Mouse (Mus musculus) embryonic facial prominence, embryonic 12.5 days (tissue): ENCODE measurements around the gene Bcl11b. TPM values are rescaled to one million over a fixed set of nuclear protein-coding genes. Genes with fewer than 3 reads are reported as not detected.

Source experiments
- ATAC-seq: fragments of 200-750 bp; cut with Nextera tagmentation; 2 replicates; pipeline ENCODE4 v1.8.0; 2017; ENCODE audit not compliant: insufficient number of reproducible peaks, insufficient read depth, low FRiP score, low TSS enrichment
- H3K27ac ChIP-seq: fragments of 300-500 bp; sonication (generic); 2 replicates; pipeline ENCODE4 v1.5.1; 2016; ENCODE audit warnings: mild to moderate bottlenecking
- H3K27me3 ChIP-seq: fragments of 300-500 bp; sonication (generic); 2 replicates; pipeline ENCODE4 v1.6.1; 2016; ENCODE audit warnings: mild to moderate bottlenecking, moderate library complexity
- H3K36me3 ChIP-seq: fragments of 300-500 bp; sonication (generic); 2 replicates; pipeline ENCODE4 v1.6.1; 2016; ENCODE audit warnings: mild to moderate bottlenecking
- H3K4me1 ChIP-seq: fragments of 300-500 bp; sonication (generic); 2 replicates; pipeline ENCODE4 v1.6.1; 2016
- H3K4me2 ChIP-seq: fragments of 300-500 bp; sonication (generic); replicated peaks from 2 replicates; pipeline ENCODE4 v1.6.1; 2016; ENCODE audit warnings: mild to moderate bottlenecking, moderate library complexity
- H3K4me3 ChIP-seq: fragments of 300-500 bp; sonication (generic); 2 replicates; pipeline ENCODE4 v1.5.1; 2016; ENCODE audit warnings: mild to moderate bottlenecking
- H3K9ac ChIP-seq: fragments of 300-500 bp; sonication (generic); 2 replicates; pipeline ENCODE4 v1.6.1; 2016; ENCODE audit warnings: mild to moderate bottlenecking, moderate library complexity
- H3K9me3 ChIP-seq: fragments of 300-500 bp; sonication (generic); 2 replicates; pipeline ENCODE4 v1.6.1; 2016; ENCODE audit warnings: mild to moderate bottlenecking, moderate library complexity
- WGBS: fragments of 180-500 bp; shearing (Covaris S2); methylation state at CpG from one replicate; pipeline ENCODE4 v1.1.7; 2016; 5-methylcytosine and 5-hydroxymethylcytosine counted together
- polyA plus RNA-seq: library from polyadenylated mRNA; unstranded; fragments of >200 nt; fragmentation: Nextera tagmentation; extraction: Ambion mirVana; gene quantifications from 2 replicates; pipeline ENCODE4 v1.2.1, GENCODE M21; 2016

Bcl11b gene
- polyA plus RNA-seq, result 39.4 and 41.5 TPM in 2 replicates

DNA sequence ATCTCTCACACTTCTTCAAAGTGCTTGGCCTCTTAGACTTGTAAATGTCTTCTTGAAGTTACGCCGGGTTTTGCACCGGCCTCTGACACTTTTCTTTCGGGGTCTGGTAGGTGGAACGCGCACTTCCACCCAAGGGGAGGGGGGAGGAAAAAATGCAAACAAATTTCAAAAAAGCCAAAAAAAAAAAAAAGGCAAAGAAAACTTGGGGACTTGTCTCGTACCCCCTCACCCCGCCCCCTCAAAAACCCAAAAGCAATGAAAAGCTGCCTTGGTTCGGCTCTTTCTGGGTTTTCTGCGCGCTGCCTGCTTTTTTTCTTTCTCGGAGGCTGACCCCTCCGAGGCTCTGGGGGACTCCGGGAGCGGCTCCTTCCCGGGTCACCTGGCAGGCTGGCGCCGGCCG lies at the start of gene Bcl11b:
Bcl11b (minus strand) TSS at position 120 of the 400 bp plus-strand sequence.
- H3K9ac ChIP-seq, result peak within 1 kb of the TSS; percentile 98
- no peaks in the 10 kb centered on the region for H3K36me3 ChIP-seq
- 0 out of 2 replicates have a peak, but pooled peaks cover 5% of the 10 kb centered on the region for H3K27me3 ChIP-seq
- H3K4me3 ChIP-seq, result peak within 1 kb of the TSS; percentile 94
- ATAC-seq, result no peak
- peak within 1 kb of the TSS; percentile 66 for H3K4me2 ChIP-seq
- H3K27ac ChIP-seq, result peak within 1 kb of the TSS; percentile 99
- WGBS, result under 1% methylated on average over 19 of the region's 19 CpGs
- H3K4me1 ChIP-seq, result peaks cover 37% of the 10 kb centered on the region
- no peaks in the 10 kb centered on the region for H3K9me3 ChIP-seq

- Histone ChIP-seq H3K9me3 (no peaks in the 10 kb centered on the region), H3K4me1 (0 out of 2 replicates have a peak, but pooled peaks cover 8% of the 10 kb centered on the region), H3K4me3 (no peak overlapping the region), H3K4me2 (no peak overlapping the region), H3K27ac (no peak overlapping the region; the same call in 1 of the 2 replicates), H3K27me3 (no peaks in the 10 kb centered on the region), H3K9ac (no peak overlapping the region), H3K36me3 (no peaks in the 10 kb centered on the region)
- 37% methylated on average over 7 of the region's 7 CpGs for WGBS
- ATAC-seq, result no peak
Measured at GRCm38 (mm10) chr12:108050996-108051395, 47.6 kb upstream of the Bcl11b start.

DNA sequence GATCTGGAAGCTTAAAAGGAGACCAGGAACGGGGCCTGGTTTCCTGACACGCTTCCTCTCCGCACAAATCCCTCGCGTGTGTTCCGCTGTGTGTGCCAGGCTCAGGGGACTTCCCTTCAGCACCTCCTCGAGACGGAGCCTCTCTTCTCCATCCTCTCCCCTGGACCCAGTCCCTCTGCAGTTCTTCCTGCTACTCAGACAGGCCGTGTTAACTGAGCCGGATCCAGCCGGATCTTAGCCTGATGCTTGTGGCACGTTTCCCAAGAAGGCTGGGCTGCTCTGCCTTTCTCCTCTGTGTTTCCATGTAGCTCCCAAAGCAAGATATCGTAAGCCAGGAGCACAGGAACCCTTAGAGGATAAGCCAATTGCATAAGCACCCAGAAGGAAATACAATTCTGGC lies 46.2 kb upstream of the Bcl11b start:
- H3K9me3 ChIP-seq, result no peaks in the 10 kb centered on the region
- no peaks in the 10 kb centered on the region for H3K36me3 ChIP-seq
- no peak overlapping the region for H3K27ac ChIP-seq
- no peak overlapping the region for H3K4me3 ChIP-seq
- H3K4me2 ChIP-seq, result no peak overlapping the region
- ATAC-seq, result no peak
- 75% methylated on average over 13 of the region's 13 CpGs for whole genome bisulfite sequencing
- no peaks in the 10 kb centered on the region for H3K27me3 ChIP-seq
- no peak overlapping the region for H3K9ac ChIP-seq
- 0 out of 2 replicates have a peak, but pooled peaks cover 8% of the 10 kb centered on the region for H3K4me1 ChIP-seq

- Histone ChIP-seq H3K4me3 (no peak overlapping the region), H3K36me3 (no peaks in the 10 kb centered on the region), H3K27ac (no peak overlapping the region), H3K27me3 (no peaks in the 10 kb centered on the region), H3K9me3 (no peaks in the 10 kb centered on the region), H3K4me1 (no peaks in the 10 kb centered on the region), H3K9ac (no peak overlapping the region), H3K4me2 (no peak overlapping the region)
- WGBS, result 56% methylated on average over 3 of the region's 3 CpGs
- no peak for ATAC-seq
Measured at GRCm38 (mm10) chr12:108042239-108042571, 38.8 kb upstream of the Bcl11b start.

- no peaks in the 10 kb centered on the region for H3K4me1 ChIP-seq
- H3K9ac ChIP-seq, result no peak overlapping the region
- H3K4me3 ChIP-seq, result no peak overlapping the region
- WGBS, result 35% methylated on average over 12 of the region's 12 CpGs
- H3K9me3 ChIP-seq, result no peaks in the 10 kb centered on the region
- no peak overlapping the region for H3K27ac ChIP-seq
- no peak for ATAC-seq
- no peaks in the 10 kb centered on the region for H3K27me3 ChIP-seq
- no peaks in the 10 kb centered on the region for H3K36me3 ChIP-seq
- no peak overlapping the region for H3K4me2 ChIP-seq
Measured at GRCm38 (mm10) chr12:108041571-108042238, 38.3 kb upstream of the Bcl11b start.

DNA sequence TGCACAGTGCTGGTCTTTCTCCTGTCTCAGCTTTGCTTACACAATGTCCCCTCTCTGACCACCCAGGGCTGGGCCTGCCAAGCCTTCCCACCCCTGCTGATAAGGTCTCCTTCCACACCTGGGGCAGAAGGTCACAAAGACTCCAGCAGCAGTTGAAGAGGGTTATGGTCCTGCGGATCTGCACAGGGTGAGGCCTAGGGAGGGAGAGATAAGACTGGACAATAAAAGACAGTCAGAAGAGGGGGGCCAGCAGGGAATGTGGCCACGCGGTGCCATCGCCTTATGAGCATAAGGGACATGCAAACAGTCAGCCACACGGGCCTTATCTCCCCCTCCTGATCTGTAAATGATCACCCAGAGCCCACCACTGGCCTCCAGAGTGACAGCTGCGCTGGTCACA lies 34.0 kb upstream of the Bcl11b start:
- H3K9me3 ChIP-seq, result no peaks in the 10 kb centered on the region
- no peaks in the 10 kb centered on the region for H3K36me3 ChIP-seq
- no peak overlapping the region for H3K4me3 ChIP-seq
- no peaks in the 10 kb centered on the region for H3K4me1 ChIP-seq
- H3K9ac ChIP-seq, result no peak overlapping the region
- WGBS, result 69% methylated on average over 6 of the region's 6 CpGs
- H3K4me2 ChIP-seq, result no peak overlapping the region
- no peak for ATAC-seq
- H3K27ac ChIP-seq, result no peak overlapping the region
- no peaks in the 10 kb centered on the region for H3K27me3 ChIP-seq

DNA sequence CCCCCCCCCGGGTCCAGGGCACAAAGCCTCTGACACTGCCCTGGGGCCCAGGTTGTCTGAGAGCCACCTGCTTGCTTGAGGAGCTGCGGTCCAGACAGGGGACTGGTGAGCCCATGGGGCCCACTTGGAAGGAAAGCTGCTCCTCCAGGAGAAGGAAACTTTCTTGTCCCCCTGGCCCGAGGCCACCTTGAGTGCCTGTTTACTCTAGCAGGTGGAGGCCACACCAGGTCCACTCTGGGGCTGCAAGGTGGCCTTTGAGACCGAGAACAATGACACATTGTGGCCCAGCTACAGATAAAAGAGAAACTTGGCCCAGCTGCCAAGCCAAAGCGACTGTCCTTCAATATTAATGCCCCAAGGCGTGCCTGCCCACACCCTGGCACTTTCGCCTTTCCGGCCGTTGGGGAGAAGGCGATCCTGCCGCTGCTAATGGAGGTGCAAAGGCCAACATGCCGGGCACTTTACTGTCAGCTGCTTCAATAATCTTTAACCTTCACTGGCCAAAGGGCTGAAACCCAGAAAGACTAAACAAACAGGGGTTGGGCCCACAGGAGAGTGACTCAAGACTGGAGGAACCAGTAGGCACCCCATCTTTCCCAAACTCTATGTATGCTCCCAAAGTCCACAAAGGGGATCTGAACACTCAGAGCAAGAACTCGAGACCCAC lies 32.1 kb upstream of the Bcl11b start:
- Histone ChIP-seq H3K9me3 (no peaks in the 10 kb centered on the region), H3K4me1 (no peaks in the 10 kb centered on the region), H3K27ac (no peak overlapping the region), H3K4me3 (no peak overlapping the region), H3K36me3 (no peaks in the 10 kb centered on the region), H3K27me3 (no peaks in the 10 kb centered on the region), H3K9ac (no peak overlapping the region), H3K4me2 (no peak overlapping the region)
- 77% methylated on average over 13 of the region's 13 CpGs for WGBS
- ATAC-seq, result no peak

DNA sequence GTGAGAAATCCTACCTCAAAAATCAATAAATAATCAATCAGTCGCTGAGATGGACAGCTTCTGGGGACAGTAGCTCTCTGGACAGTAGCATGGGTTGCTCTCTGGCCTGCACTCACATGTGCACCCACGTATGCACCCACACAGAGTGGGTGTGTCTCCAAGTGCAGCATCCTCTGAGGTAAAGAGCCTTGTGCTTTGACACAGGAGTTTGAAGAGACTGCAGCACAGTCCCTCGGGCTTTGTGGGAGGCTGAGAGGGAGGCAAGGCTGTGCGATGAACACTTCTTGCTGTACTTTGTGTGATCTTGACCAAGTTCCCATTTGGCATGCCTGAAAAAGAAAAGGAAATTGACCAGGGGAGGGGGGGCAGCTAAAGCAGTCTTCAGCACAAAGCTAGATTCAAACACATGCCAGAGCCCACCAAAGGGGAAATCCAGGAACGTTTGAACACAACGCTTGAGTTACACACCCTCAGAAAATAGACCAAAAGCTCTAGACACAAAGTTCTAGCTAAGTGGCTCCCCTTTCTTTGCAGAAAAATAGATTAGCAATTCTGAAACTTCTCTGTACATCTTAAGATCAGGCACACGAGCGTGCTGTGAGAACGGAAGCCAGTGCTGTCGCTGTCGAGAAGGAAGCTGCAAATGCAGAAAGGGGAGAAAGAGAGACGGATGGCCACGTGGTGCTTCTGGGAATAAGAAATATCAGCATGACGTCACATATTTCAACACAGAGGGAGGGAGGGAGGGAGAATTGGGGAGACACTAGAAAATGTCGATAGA lies 19.6 kb upstream of the Bcl11b start:
- 76% methylated on average over 15 of the region's 15 CpGs for WGBS
- no peak for ATAC-seq
- no peaks in the 10 kb centered on the region for H3K27me3 ChIP-seq
- H3K27ac ChIP-seq, result no peak overlapping the region
- H3K4me3 ChIP-seq, result no peak overlapping the region
- H3K9me3 ChIP-seq, result no peaks in the 10 kb centered on the region
- no peak overlapping the region for H3K9ac ChIP-seq
- H3K4me1 ChIP-seq, result no peaks in the 10 kb centered on the region
- H3K4me2 ChIP-seq, result no peak overlapping the region
- H3K36me3 ChIP-seq, result no peaks in the 10 kb centered on the region

DNA sequence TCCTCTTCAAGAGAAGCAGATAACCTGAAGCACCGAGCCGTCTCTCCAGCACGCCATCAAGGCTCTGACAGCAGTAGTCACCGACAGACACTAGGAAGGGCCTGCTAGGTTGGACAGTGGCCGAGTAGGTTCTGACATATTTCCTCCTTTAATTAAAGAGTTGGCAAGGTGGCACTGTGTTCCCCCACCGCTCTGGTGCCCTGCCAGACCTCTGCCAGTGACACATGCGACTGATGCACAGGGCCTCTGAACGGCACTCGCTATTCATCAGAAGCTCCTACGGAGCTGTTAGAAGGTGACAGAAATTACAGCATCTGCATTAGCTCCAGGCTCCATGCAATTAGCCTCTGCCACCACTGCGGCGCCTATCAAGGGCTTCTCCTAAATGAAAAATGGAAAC lies 8.6 kb upstream of the Bcl11b start:
- no peaks in the 10 kb centered on the region for H3K4me1 ChIP-seq
- no peaks in the 10 kb centered on the region for H3K9me3 ChIP-seq
- H3K27me3 ChIP-seq, result no peaks in the 10 kb centered on the region; the same call in 1 of the 2 replicates
- no peak for ATAC-seq
- no peaks in the 10 kb centered on the region for H3K36me3 ChIP-seq
- H3K27ac ChIP-seq, result no peak overlapping the region
- no peak overlapping the region for H3K9ac ChIP-seq
- H3K4me2 ChIP-seq, result no peak overlapping the region
- no peak overlapping the region for H3K4me3 ChIP-seq
- 88% methylated on average over 12 of the region's 12 CpGs for WGBS

DNA sequence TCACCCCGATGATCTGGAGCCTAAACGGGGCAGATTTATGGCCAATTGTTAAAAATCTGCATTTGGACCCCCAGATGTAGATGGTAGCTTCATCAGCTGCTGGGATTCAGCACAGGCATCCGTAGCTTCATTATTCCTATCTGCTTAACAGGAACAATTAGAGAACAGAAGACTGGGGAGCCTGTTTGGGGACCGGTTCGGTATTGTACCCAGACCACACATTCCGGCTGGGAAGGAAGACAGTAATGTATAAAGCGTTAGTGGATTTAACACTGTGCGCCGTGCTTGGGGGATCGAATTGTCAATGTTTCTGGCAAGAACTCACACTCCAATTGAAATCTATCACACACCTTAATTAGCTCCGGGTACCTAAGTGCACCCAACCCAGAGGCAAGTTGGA lies 6.9 kb upstream of the Bcl11b start:
- H3K9me3 ChIP-seq, result no peaks in the 10 kb centered on the region
- peaks cover 10% of the 10 kb centered on the region for H3K4me1 ChIP-seq
- no peaks in the 10 kb centered on the region for H3K36me3 ChIP-seq
- no peak overlapping the region for H3K27ac ChIP-seq
- peaks cover 2% of the 10 kb centered on the region; the same call in 1 of the 2 replicates for H3K27me3 ChIP-seq
- 79% methylated on average over 11 of the region's 11 CpGs for WGBS
- no peak overlapping the region for H3K4me2 ChIP-seq
- no peak overlapping the region for H3K4me3 ChIP-seq
- no peak overlapping the region for H3K9ac ChIP-seq
- no peak for ATAC-seq

DNA sequence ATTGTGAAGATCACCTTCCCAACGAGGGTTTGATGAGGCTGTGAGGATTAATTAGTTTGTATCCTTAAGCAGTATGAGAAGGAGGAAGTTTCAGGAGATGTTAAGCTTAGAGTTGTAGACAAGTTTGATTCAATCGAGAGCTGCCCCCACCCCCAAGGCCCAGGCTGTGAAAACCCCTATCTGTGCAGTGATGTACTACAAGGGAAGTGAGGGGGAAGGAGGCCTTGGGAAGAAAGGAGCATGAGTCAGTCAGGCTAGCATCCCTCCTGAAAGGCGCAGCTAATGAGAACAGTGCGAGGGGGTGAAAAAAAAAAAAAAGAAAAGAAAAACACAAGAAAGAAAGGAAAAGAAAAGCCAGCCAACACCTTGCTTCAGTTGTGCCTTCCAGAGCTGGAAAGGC lies 5.8 kb upstream of the Bcl11b start:
- H3K27me3 ChIP-seq, result peaks cover 5% of the 10 kb centered on the region; the same call in 1 of the 2 replicates
- WGBS, result 34% methylated on average over 4 of the region's 4 CpGs
- no peak overlapping the region for H3K9ac ChIP-seq
- H3K36me3 ChIP-seq, result no peaks in the 10 kb centered on the region
- H3K4me3 ChIP-seq, result no peak overlapping the region
- no peak overlapping the region for H3K27ac ChIP-seq
- H3K4me2 ChIP-seq, result no peak overlapping the region
- H3K9me3 ChIP-seq, result no peaks in the 10 kb centered on the region
- peaks cover 14% of the 10 kb centered on the region for H3K4me1 ChIP-seq
- no peak for ATAC-seq
